Mouse (Mus musculus) erythroblast, embryonic 14.5 days (primary cell): ENCODE measurements around the gene Gdf5.

ENCODE experiments used
- GATA1 ChIP-seq: IDR thresholded peaks from 2 replicates; pipeline ENCODE4 v1.6.1; 2012; ENCODE audit warnings: low read length, inconsistent platforms, mixed read lengths
- TAL1 ChIP-seq: IDR thresholded peaks from 3 replicates; pipeline ENCODE4 v1.6.1; 2012; ENCODE audit warnings: low read length, inconsistent platforms, mixed read lengths

DNA sequence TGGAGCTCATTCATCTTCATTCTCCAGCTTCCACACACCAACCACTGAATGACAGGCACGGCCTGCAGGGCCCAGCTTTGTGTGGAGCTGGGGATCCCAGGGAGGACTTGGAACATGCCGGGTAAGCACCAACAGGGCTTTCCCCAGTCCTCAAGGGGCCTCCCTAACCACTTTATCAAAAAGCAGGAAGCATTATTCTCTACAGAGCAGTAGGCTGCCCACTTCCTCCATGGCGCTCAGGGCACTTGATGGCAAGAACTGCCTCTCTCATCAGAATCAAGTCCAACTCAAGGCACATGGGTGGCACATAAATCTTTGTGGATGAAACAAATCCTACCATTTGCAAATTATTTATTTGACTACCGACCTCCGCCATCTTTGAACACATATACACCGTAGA is 30.5 kb downstream of the Gdf5 start:
- TF ChIP-seq GATA1 (no peak), TAL1 (no peak)
